ENCODE assay signal across 8 mouse cellular contexts in the genomic region with DNA sequence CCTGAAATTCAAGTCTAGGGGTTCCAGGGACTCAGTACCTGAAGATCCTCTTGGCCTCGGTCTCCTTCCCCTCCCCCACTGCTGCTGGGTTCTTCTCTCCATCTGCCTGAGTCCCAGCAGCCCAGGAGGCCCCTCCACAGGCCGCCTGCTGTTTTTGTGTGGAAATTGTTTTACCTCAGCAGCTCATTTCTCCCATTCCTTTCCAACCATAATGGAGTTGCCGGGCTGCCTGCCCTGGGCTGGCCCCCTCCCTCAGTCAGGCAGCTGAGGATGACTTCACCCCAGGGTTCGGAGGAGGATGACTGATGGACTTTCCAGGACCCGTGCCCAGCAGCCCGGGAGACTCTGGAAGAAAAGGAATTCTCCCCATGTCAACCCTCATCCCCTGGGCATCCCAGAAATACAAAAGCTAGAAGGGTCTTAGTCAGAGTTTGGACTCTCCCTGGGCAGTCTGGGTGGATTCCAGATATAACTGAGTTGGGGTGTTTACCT. TPM values are rescaled to one million over a fixed set of nuclear protein-coding genes. Genes with fewer than 3 reads are reported as not detected.
DNase-seq lines count a peak whose midpoint lies in the region; ATAC-seq and TF ChIP-seq lines count a peak whose summit lies in the region.

No protein-coding gene starts in this region.

- H3K4me3 ChIP-seq in heart, embryonic 10.5 days, result peak overlapping the region; percentile 38
- H3K4me3 ChIP-seq in heart, embryonic 15.5 days, result no peak overlapping the region
- H3K4me3 ChIP-seq in liver, embryonic 15.5 days (replicated peaks), result no peak overlapping the region

- 23% methylated on average over 6 of the region's 6 CpGs for WGBS in heart, embryonic 10.5 days
- WGBS in heart, embryonic 15.5 days, result 19% methylated on average over 6 of the region's 6 CpGs
- 43% methylated on average over 6 of the region's 6 CpGs for WGBS in liver, embryonic 15.5 days (ENCODE audit: insufficient replicate concordance)

- no peak for TF ChIP-seq CTCF in Patski (IDR thresholded peaks at IDR 0.05)

- peaks cover 39% of the 10 kb centered on the region for H3K4me1 ChIP-seq in heart, embryonic 10.5 days
- peaks cover 29% of the 10 kb centered on the region for H3K4me1 ChIP-seq in heart, embryonic 15.5 days (replicated peaks)
- H3K4me1 ChIP-seq in liver, embryonic 15.5 days (replicated peaks), result peaks cover 10% of the 10 kb centered on the region

- CTCF ChIA-PET in Patski (lab: Charles Lee), result interaction anchor here (0.9 to 4.4 kb wide), 8 partner anchors 17 to 123 kb away, joined by 3 to 20 read pairs (median 4); no protein-coding TSS in a partner anchor

- H3K36me3 ChIP-seq in heart, embryonic 10.5 days, result peaks cover 37% of the 10 kb centered on the region
- H3K36me3 ChIP-seq in heart, embryonic 15.5 days, result peaks cover 6% of the 10 kb centered on the region; the same call in 1 of the 2 replicates
- no peaks in the 10 kb centered on the region for H3K36me3 ChIP-seq in liver, embryonic 15.5 days (replicated peaks)

- peak overlapping the region; percentile 37 for H3K4me2 ChIP-seq in heart, embryonic 15.5 days
- no peak overlapping the region for H3K4me2 ChIP-seq in liver, embryonic 15.5 days

- H3K9ac ChIP-seq in heart, embryonic 15.5 days, result peak overlapping the region; percentile 20
- no peak overlapping the region for H3K9ac ChIP-seq in liver, embryonic 15.5 days

- peak overlapping the region; percentile 89 for H3K27ac ChIP-seq in heart, embryonic 10.5 days
- H3K27ac ChIP-seq in heart, embryonic 15.5 days, result peak overlapping the region; percentile 92
- 0 out of 2 replicates have a peak overlapping the region, but pooled peaks have one; percentile 38 for H3K27ac ChIP-seq in liver, embryonic 15.5 days (replicated peaks)

- in situ Hi-C loops in Patski (cut with MboI; ENCODE audit: low pct_unique_long_range_greater_than_20kb), result no loop called here

- no peaks in the 10 kb centered on the region for H3K9me3 ChIP-seq in heart, embryonic 10.5 days
- H3K9me3 ChIP-seq in heart, embryonic 15.5 days (replicated peaks), result no peaks in the 10 kb centered on the region
- no peaks in the 10 kb centered on the region for H3K9me3 ChIP-seq in liver, embryonic 15.5 days (replicated peaks)

- ATAC-seq in Patski, result peak; percentile 66
- ATAC-seq in heart, embryonic 15.5 days (replicated peaks; ENCODE audit: insufficient number of reproducible peaks, insufficient read depth, low FRiP score, low read depth), result peak; percentile 8
- ATAC-seq in liver, embryonic 15.5 days (ENCODE audit: insufficient read depth), result no peak

- no peaks in the 10 kb centered on the region for H3K27me3 ChIP-seq in heart, embryonic 10.5 days (ENCODE audit: insufficient read depth, poor library complexity, severe bottlenecking)
- H3K27me3 ChIP-seq in Patski, result no peaks in the 10 kb centered on the region
- no peaks in the 10 kb centered on the region for H3K27me3 ChIP-seq in heart, embryonic 15.5 days
- no peaks in the 10 kb centered on the region; the same call in 1 of the 2 replicates for H3K27me3 ChIP-seq in liver, embryonic 15.5 days

- POLR2A ChIA-PET in Patski (lab: Charles Lee), result interaction anchor here (0.6 to 2.2 kb wide), 7 partner anchors 9 to 113 kb away, joined by 3 to 10 read pairs (median 6); partner anchors contain the start of gene Vezf1

- DNase-seq in heart, embryonic 10.5 days (ENCODE audit: low spot score), result no peak
- DNase-seq in heart, adult 8-10 months (ENCODE audit: low spot score), result no peak
- DNase-seq in Patski (ENCODE audit: low read depth, low spot score), result peak; percentile 94
- no peak for DNase-seq in spleen, postnatal 36 days (ENCODE audit: low spot score in 2 of 2)
- DNase-seq in layer of hippocampus, postnatal 14 days (ENCODE audit: low spot score in 2 of 2), result no peak
- no peak for DNase-seq in urinary bladder, adult 2 months (ENCODE audit: low spot score)

RNA-seq across cellular contexts. Expression of gene Mrps23, which starts 23.7 kb away (rescaled TPM):
- polyA plus RNA-seq in heart, embryonic 10.5 days (2016; fragmentation: Nextera tagmentation; extraction: Ambion mirVana), result 74.6 and 82.3 TPM in 2 replicates
- 100 to 1,000 TPM; 301 to 345 (median 322) TPM for total RNA-seq in heart, adult 8-10 months (2022)
- 105 TPM for polyA plus RNA-seq in Patski (2021)
- polyA plus RNA-seq in heart, embryonic 15.5 days (2015; fragmentation: Nextera tagmentation; extraction: Ambion mirVana), result 80.7 and 93.9 TPM in 2 replicates
- 25.0 and 26.9 TPM in 2 replicates for polyA plus RNA-seq in liver, embryonic 15.5 days (2015; fragmentation: Nextera tagmentation; extraction: Ambion mirVana)
- 10 to 100 TPM; 58.2 to 61.3 TPM for total RNA-seq in layer of hippocampus, postnatal 14 days (2021)
- 77.3 and 83.9 TPM in 2 replicates for polyA plus RNA-seq in urinary bladder, adult 2 months (2012; rRNA removed)

Comparison
In these comparisons a context has a peak if more than half of its experiments do, and no peak if none do; other contexts are left out.
1. H3K27ac ChIP-seq: peak in every context shown above with its lines; median percentile 92 in heart, embryonic 15.5 days; 89 in heart, embryonic 10.5 days; 38 in liver, embryonic 15.5 days.